Mouse (Mus musculus): ENCODE data around the gene Sgip1. TPM values are rescaled to one million over a fixed set of nuclear protein-coding genes. Genes with fewer than 3 reads are reported as not detected.

The Sgip1 gene
- polyA plus RNA-seq, 1 experiment from 2014 or later: 0.99 TPM

GRCm38 (mm10) chr4:102976290-102977275 lies 235.5 kb downstream of the Sgip1 start:
- H3K4me1 ChIP-seq: 0 out of 2 replicates have a peak, but pooled peaks cover 4% of the 10 kb centered on the region
- H3K27ac ChIP-seq: no peak overlapping the region
- H3K4me2 ChIP-seq: no peak overlapping the region
- H3K36me3 ChIP-seq: no peaks in the 10 kb centered on the region
- ATAC-seq: no peak
- H3K9ac ChIP-seq: no peak overlapping the region
- 43% methylated on average over 12 of the region's 12 CpGs for WGBS (ENCODE audit: insufficient replicate concordance)
- H3K4me3 ChIP-seq: no peak overlapping the region
- H3K27me3 ChIP-seq (replicated peaks): peaks cover 28% of the 10 kb centered on the region
- H3K9me3 ChIP-seq (replicated peaks): no peaks in the 10 kb centered on the region

GRCm38 (mm10) chr4:102977778-102978321 lies 236.8 kb downstream of the Sgip1 start:
- Histone ChIP-seq H3K9me3 (replicated peaks) (no peaks in the 10 kb centered on the region), H3K4me2 (peak overlapping the region; percentile 46), H3K36me3 (no peaks in the 10 kb centered on the region), H3K27me3 (replicated peaks) (peaks cover 28% of the 10 kb centered on the region), H3K9ac (no peak overlapping the region), H3K27ac (no peak overlapping the region), H3K4me1 (0 out of 2 replicates have a peak, but pooled peaks cover 4% of the 10 kb centered on the region), H3K4me3 (no peak overlapping the region)
- ATAC-seq: no peak
- 11% methylated on average over 16 of the region's 16 CpGs for WGBS (ENCODE audit: insufficient replicate concordance)

- Histone ChIP-seq H3K36me3 (no peaks in the 10 kb centered on the region), H3K4me2 (peak within 1 kb of the TSS; percentile 54), H3K9ac (no peak within 1 kb of the TSS), H3K27me3 (replicated peaks) (peaks cover 28% of the 10 kb centered on the region), H3K4me1 (0 out of 2 replicates have a peak, but pooled peaks cover 4% of the 10 kb centered on the region), H3K9me3 (replicated peaks) (no peaks in the 10 kb centered on the region), H3K27ac (no peak within 1 kb of the TSS), H3K4me3 (peak within 1 kb of the TSS; percentile 30)
- 8% methylated on average over 13 of the region's 13 CpGs for WGBS (ENCODE audit: insufficient replicate concordance)
- peak; percentile 40 for ATAC-seq
Observed at GRCm38 (mm10) chr4:102978440-102978839, 237.3 kb downstream of the Sgip1 start, which contains the start of gene Tctex1d1. Gene Tctex1d1 (plus strand): TSS chr4:102978606.

- WGBS (ENCODE audit: insufficient replicate concordance): 41% methylated on average over 5 of the region's 5 CpGs
- no peak overlapping the region for H3K9ac ChIP-seq
- H3K9me3 ChIP-seq (replicated peaks): no peaks in the 10 kb centered on the region
- no peaks in the 10 kb centered on the region for H3K36me3 ChIP-seq
- peaks cover 28% of the 10 kb centered on the region for H3K27me3 ChIP-seq (replicated peaks)
- no peak for ATAC-seq
- 0 out of 2 replicates have a peak, but pooled peaks cover 4% of the 10 kb centered on the region for H3K4me1 ChIP-seq
- H3K4me2 ChIP-seq: peak overlapping the region; percentile 54
- H3K27ac ChIP-seq: no peak overlapping the region
- H3K4me3 ChIP-seq: no peak overlapping the region; the same call in 1 of the 2 replicates
Observed at GRCm38 (mm10) chr4:102979385-102979784, 238.3 kb downstream of the Sgip1 start.

- no peak overlapping the region for H3K4me3 ChIP-seq
- 47% methylated on average over 8 of the region's 8 CpGs for WGBS (ENCODE audit: insufficient replicate concordance)
- H3K9me3 ChIP-seq (replicated peaks): no peaks in the 10 kb centered on the region
- no peak overlapping the region for H3K9ac ChIP-seq
- H3K4me1 ChIP-seq: 0 out of 2 replicates have a peak, but pooled peaks cover 4% of the 10 kb centered on the region
- no peak overlapping the region for H3K4me2 ChIP-seq
- no peak overlapping the region for H3K27ac ChIP-seq
- H3K36me3 ChIP-seq: no peaks in the 10 kb centered on the region
- no peak for ATAC-seq
- peaks cover 28% of the 10 kb centered on the region for H3K27me3 ChIP-seq (replicated peaks)
Observed at GRCm38 (mm10) chr4:102981709-102982108, 240.6 kb downstream of the Sgip1 start.

- WGBS (ENCODE audit: insufficient replicate concordance): 59% methylated on average over 7 of the region's 7 CpGs
Observed at GRCm38 (mm10) chr4:102986173-102986572, 245.1 kb downstream of the Sgip1 start.

GRCm38 (mm10) chr4:102986917-102987316 lies 245.8 kb downstream of the Sgip1 start:
- no peaks in the 10 kb centered on the region for H3K9me3 ChIP-seq (replicated peaks)
- H3K36me3 ChIP-seq: no peaks in the 10 kb centered on the region
- H3K4me2 ChIP-seq: no peak overlapping the region
- H3K27me3 ChIP-seq (replicated peaks): no peaks in the 10 kb centered on the region; the same call in 1 of the 2 replicates
- no peak for ATAC-seq
- no peak overlapping the region for H3K9ac ChIP-seq
- H3K27ac ChIP-seq: no peak overlapping the region
- H3K4me3 ChIP-seq: no peak overlapping the region
- H3K4me1 ChIP-seq: no peaks in the 10 kb centered on the region
- 5% methylated on average over 2 of the region's 2 CpGs for WGBS (ENCODE audit: insufficient replicate concordance)

More at GRCm38 (mm10) chr4:102986173-102986572, 245.1 kb downstream of the Sgip1 start:
- Histone ChIP-seq H3K4me2 (no peak overlapping the region), H3K4me1 (no peaks in the 10 kb centered on the region), H3K9me3 (replicated peaks) (no peaks in the 10 kb centered on the region), H3K4me3 (no peak overlapping the region), H3K27ac (no peak overlapping the region), H3K27me3 (replicated peaks) (no peaks in the 10 kb centered on the region; the same call in 1 of the 2 replicates), H3K9ac (no peak overlapping the region), H3K36me3 (no peaks in the 10 kb centered on the region)
- ATAC-seq: no peak

GRCm38 (mm10) chr4:102987325-102987724 lies 246.2 kb downstream of the Sgip1 start:
- WGBS (ENCODE audit: insufficient replicate concordance): 61% methylated on average over 4 of the region's 4 CpGs
- no peak overlapping the region for H3K9ac ChIP-seq
- no peaks in the 10 kb centered on the region for H3K4me1 ChIP-seq
- no peaks in the 10 kb centered on the region for H3K9me3 ChIP-seq (replicated peaks)
- H3K4me2 ChIP-seq: no peak overlapping the region
- no peak for ATAC-seq
- H3K27me3 ChIP-seq (replicated peaks): no peaks in the 10 kb centered on the region; the same call in 1 of the 2 replicates
- no peaks in the 10 kb centered on the region for H3K36me3 ChIP-seq
- no peak overlapping the region for H3K4me3 ChIP-seq
- H3K27ac ChIP-seq: no peak overlapping the region

- Histone ChIP-seq H3K9ac (no peak overlapping the region), H3K4me1 (no peaks in the 10 kb centered on the region), H3K4me2 (no peak overlapping the region), H3K9me3 (replicated peaks) (no peaks in the 10 kb centered on the region), H3K36me3 (no peaks in the 10 kb centered on the region), H3K27me3 (replicated peaks) (no peaks in the 10 kb centered on the region; the same call in 1 of the 2 replicates), H3K27ac (no peak overlapping the region), H3K4me3 (no peak overlapping the region)
- WGBS (ENCODE audit: insufficient replicate concordance): 39% methylated on average over 2 of the region's 2 CpGs
- no peak for ATAC-seq
Observed at GRCm38 (mm10) chr4:102987756-102988155, 246.7 kb downstream of the Sgip1 start.

GRCm38 (mm10) chr4:102988526-102988925 lies 247.4 kb downstream of the Sgip1 start:
- H3K4me2 ChIP-seq: no peak overlapping the region
- H3K4me3 ChIP-seq: no peak overlapping the region
- WGBS (ENCODE audit: insufficient replicate concordance): 66% methylated on average over 6 of the region's 6 CpGs
- H3K27me3 ChIP-seq (replicated peaks): no peaks in the 10 kb centered on the region; the same call in 1 of the 2 replicates
- no peaks in the 10 kb centered on the region for H3K4me1 ChIP-seq
- no peaks in the 10 kb centered on the region for H3K36me3 ChIP-seq
- ATAC-seq: no peak
- no peak overlapping the region for H3K9ac ChIP-seq
- H3K9me3 ChIP-seq (replicated peaks): no peaks in the 10 kb centered on the region
- no peak overlapping the region for H3K27ac ChIP-seq

GRCm38 (mm10) chr4:102989391-102989790 lies 248.3 kb downstream of the Sgip1 start:
- Histone ChIP-seq H3K4me2 (no peak overlapping the region), H3K36me3 (no peaks in the 10 kb centered on the region), H3K9me3 (replicated peaks) (no peaks in the 10 kb centered on the region), H3K4me3 (no peak overlapping the region), H3K27me3 (replicated peaks) (no peaks in the 10 kb centered on the region), H3K9ac (no peak overlapping the region), H3K4me1 (no peaks in the 10 kb centered on the region), H3K27ac (no peak overlapping the region)
- WGBS (ENCODE audit: insufficient replicate concordance): 65% methylated on average over 5 of the region's 5 CpGs
- ATAC-seq: no peak

GRCm38 (mm10) chr4:102990016-102990415 lies 248.9 kb downstream of the Sgip1 start:
- H3K4me2 ChIP-seq: no peak overlapping the region
- no peaks in the 10 kb centered on the region for H3K36me3 ChIP-seq
- 69% methylated on average over 4 of the region's 4 CpGs for WGBS (ENCODE audit: insufficient replicate concordance)
- H3K27ac ChIP-seq: no peak overlapping the region
- no peak for ATAC-seq
- no peaks in the 10 kb centered on the region for H3K4me1 ChIP-seq
- H3K4me3 ChIP-seq: no peak overlapping the region
- H3K9ac ChIP-seq: no peak overlapping the region
- H3K9me3 ChIP-seq (replicated peaks): no peaks in the 10 kb centered on the region
- no peaks in the 10 kb centered on the region for H3K27me3 ChIP-seq (replicated peaks)
